Mouse (Mus musculus): ENCODE results near the gene Pdrg1.
A peak's percentile ranks its signal among the peaks of the same experiment; 100 is the strongest.

Pdrg1 gene

DNA sequence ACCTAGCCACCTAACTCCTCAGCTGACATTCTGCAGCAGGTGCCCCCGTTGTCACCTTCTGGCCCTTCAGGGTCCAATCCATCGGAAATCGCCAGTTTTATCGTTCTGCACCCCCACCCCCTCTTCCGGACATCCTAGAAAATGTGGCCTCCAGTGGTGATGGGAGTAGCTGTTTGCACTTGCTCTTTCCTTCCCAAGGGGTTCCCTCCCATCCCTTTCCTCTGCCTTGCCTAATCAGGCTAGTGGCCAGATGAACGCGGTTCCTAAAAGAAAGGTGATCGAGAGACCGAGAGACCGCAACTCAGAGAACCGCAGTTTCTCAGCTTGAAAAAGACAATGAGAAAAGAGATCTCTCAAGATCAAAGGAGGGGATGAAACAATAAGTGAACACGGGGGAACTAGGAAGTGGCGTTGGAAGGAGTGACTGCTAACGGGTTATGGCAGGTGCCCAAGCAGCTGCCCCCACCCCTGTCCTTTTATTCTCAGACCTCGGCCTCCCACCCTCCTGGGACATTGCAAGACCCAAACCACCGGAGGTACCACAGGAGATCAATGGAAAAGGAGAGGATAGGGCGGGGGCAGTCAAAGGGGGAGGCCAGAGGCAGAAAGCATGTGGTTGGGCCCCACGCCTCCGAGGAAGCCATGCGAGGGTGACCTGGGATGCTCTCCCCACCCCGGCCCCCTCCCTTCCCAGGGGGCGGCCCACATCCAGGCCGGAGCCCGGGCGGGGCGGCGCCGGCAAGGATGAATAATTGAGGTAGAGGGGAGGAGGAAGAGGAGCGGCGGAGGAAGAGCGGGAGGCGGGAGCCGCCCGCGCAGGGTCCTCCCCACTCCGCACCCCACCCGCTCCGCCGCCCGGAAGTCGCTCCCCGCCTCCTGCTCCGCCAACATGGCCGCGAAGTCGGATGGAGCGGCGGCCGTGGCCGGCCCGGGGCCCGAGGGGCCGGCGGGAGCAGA lies 16.2 kb upstream of the Pdrg1 start, which contains the start of gene Xkr7:
Gene Xkr7 (plus strand): TSS at position 727 of the 957 bp plus-strand sequence.
- no peak for DNase-seq

DNA sequence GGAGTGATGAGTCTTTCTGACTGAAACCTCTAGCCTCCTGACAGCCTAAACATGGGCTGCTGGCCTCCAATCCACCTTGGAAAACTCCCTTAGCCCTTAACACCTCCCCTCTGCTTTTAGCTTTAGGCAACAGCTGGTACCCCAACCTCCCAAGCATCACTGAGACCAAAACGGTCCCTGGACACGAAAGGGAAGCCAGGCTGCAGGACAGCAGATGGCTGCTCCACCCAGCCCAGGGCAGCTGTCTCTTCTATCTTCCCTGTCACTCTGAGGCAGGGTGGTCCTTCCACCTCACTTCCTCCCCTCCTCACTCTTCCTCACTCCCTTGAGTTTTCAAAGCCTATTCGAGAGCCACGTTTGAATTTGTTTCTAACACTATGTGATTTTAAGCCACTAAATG lies 15.2 kb upstream of the Pdrg1 start:
- DNase-seq = no peak

DNA sequence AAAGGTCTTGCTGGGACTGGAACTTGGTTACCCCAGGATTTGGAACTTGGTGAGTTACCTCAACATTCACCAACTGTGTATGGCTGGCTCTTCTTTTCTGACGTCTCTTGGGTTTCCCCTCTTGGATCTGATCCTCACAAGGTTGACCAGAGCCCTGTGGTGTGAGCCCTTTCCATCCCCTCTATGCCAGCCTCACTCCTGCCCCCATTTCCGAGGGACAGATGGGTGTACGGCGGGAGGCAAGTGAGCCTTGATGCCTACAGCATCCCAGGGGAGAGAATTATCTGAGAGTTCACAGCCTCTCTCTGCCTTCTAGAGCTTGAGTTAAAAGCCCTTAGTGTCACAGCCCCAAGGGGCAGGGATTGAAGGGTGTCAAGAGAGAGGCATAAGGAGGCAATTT lies 12.3 kb upstream of the Pdrg1 start:
- no peak for DNase-seq

DNA sequence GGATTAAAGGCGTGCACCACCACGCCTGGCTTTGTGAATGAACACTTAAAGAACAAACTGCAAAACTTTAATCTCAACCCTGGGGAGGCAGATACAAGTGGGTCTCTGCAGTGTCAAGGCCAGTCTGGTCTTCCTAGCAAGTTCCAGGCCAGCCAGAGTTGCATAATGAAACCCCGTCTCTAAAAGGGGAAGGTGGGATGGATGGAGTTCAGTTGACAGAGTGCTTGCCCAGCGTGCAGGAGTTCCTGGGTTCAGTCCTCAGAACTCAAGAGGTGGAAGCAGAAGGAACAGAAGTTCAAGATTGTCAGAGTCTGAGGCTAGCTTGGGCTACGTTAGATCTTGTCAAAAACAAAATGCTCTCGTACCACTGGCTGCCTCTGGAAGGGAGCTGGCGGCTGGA lies 10.8 kb upstream of the Pdrg1 start:
- DNase-seq = no peak

DNA sequence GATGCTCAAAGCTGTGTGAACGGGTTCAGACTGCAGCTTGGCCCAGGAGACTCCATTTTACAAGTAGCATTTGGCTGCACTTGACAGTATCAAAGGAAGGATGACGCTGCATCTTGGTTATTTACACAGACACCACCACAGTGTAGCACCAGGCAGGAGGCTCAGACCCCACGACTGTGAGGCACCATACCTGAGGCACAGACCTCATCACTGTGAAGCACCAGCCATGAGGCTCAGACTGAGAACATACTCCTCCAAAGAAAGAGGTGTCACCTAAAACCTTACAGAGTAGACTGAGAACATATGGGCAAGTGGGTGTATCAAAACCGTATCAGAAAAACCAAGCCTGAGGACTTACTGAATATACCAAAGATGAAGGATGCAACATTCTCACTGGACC lies 7.6 kb upstream of the Pdrg1 start:
- DNase-seq = no peak

DNA sequence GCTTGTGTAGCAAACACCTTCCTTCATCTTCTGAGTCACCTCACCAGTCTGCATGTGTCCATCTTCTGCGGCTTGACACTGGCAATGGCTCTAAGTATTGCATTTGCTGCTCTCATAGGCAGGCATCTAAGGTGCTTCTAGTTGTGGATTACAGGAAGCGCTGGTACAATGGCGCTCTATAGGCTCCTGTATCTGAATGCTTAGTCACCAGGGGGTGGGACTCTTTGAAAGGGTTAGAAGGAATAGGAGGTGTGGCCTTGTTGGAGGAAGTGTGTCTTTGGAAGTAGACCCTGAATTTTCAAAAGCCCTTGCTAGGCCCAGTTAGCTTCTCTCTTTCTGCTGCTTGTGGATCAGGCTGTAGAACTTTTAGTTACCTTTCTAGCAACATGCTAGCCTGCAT lies 5.9 kb upstream of the Pdrg1 start:
- no peak for DNase-seq

DNA sequence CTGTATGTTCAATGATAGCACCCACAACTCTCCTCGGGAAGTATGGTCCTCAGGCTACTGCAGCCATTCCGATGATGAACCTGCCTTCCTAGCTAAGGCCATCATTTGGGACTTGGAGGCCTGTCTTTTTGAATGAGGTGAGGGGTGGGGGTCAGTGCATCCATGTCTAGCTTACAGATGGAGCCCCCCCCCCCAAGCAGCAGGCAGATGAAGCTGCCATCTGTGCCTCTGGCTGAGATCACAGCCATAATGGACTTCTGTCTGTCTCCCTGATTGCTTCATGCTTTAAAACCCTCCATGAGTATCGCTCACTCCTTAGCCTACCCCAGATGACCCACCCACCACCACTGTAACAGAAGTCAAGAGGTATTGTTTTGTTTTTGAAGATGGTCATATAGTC lies 4.1 kb upstream of the Pdrg1 start:
- no peak for DNase-seq

DNA sequence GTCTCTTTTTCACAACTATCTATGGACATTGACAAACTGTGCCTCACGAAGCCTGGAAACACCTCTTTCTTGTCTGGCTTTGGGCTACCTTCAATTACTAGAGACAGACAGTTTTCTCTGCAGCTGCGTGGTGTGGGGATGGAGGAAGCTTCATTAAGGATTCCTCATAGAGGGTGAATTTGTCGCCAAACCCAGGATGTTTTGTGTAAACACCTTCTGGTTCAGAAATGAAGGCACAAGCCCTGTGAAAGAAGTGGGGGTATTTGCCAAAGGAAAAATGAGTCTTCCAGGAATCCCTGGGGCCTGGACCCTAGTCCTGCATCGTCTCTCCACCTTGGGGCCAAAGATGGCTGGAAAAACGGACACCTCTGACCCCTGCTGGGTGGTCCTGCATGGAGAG lies 1.6 kb upstream of the Pdrg1 start:
- no peak for DNase-seq

DNA sequence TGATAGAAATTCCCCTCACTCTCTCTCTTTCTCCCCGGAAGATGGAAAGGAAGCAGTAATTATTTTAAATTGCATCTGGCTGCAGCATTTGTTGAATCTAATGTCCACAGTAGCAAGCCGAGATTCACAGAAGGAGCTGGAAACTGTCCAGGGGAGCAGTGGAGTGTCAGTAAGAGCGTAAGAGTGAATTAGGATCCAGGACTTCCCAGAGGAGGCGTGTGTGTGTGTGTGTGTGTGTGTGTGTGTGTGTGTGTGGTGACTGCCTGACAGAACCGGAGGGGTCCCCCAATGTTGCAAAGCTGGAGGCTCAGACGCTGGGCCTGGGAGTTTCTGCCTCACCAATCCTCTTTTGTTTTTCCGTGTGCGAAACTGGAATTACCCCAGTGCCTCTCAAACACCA lies 577 bp upstream of the Pdrg1 start:
- DNase-seq = no peak

DNA sequence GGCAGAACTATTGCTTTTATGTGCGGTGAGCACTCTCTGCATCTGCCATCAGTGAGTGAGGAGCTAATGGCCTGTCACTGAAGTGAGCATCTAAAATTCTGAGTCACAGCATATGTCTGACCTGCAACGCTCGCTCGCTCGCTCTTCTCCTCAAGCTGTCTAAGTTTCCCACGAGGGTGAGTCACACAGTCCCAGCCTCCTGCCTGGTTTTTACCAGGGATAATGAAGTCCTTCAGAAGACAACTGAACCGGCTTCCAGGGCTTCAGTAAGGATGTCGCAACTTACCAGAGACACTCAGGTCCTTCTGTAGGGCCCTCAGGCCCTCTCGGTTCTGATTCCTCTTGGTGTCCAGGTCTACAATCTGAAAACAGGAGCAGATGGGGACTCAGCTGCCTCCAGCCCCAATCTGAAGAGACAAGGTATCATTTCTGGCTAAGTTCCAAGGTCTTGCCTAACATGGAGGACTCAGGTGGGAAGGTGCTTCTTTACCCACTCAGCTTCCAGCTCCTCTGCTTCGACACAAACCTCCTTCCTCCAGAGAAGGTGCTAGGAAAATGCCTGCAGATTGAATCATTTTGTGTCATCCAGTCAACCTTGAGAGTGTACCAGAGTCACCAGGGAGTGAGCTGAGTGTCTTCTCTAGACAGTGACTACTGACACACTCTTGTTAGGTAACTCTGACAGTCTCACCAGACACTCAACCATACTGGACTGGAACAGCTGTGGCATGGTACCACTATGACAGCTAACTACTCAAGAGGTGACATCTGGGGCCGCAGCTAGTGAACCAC lies 1.3 kb downstream of the Pdrg1 start:
- DNase-seq = no peak

DNA sequence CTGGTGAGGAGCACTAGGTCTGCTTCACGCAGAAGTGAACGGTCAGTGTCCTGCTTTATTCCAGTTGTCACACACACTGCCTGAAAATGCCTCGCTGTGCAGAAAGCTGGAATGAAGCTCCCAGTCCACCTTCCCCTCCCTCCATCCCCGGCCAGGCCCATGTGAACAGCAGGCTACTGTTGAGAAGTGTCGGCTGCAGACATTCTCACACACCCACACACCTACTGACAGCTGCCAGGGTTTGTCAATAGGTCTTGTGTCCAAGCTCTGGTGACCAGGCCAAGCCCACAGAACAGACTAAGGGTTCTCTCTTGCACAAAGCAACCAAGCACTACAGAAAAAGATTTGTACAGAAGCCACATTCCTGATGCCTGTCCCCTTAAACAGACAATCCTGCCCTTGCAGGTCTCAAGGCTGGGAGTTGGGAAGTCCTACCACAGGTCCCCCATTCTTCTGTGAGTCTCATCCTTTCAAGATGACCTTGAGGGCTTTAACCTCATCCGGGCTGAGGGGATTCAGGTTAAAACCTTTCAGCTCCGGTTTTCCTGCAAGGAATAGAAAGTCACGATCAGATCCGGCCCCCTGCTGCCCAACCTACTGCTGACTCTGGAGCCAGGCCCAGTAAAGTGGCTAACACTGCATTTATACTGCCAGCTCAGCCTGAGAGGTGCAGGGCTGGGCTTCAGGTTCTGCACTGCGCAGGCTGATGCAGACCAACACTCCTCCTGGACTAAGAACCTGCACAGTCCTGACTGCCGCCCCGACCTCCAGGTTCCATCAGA lies 5.8 kb downstream of the Pdrg1 start:
- no peak for DNase-seq

DNA sequence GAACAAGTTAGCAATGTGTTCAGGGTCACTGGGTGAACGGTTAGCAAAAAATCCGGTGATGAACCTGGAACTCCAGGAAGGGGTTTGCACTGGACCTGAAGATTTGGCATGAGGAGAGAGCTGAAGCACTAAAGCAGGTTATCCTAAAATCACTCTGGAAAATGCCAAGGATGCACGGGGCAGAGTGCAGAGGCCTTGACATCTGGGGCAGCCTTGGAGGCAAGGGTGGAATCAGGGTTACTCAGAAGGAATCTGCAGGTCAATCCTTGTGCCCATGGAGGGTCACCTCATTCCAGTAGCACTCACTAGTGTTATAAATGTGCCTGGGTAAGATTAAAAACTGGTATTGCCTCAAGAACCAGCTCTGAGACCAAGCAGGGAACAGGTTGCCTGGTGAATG lies 9.2 kb downstream of the Pdrg1 start:
- no peak for DNase-seq

DNA sequence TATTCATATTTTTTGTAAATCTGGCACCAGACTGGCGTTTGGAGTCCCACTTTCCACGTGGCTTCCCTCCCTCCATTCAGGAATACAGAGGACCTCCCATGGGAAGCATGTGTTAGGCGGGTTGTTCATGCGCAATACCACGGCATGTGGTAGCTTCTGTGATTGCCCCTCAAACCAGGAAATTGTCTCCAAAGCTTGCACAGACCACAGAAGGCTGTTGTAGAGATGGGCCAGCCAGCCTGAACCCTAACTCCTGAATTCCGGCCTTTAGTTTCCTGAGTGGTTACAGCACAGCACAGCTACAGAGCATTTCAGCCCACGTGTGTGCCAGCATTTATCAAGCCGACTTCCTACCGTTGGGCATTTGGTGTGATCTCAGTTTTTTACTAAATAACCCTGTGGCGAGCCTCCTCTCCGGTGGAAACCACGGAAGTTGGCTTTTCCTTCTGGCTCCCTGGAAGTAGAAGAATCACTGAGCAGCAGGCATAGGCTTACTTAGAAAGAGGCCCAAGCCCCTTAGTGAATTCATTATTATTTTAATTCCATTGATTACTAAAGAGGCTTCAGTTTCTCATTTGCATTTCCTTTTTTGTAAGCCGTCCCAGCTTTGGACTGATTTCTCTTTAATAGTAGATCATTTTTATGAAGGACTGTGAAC lies 11.4 kb downstream of the Pdrg1 start:
- no peak for DNase-seq

DNA sequence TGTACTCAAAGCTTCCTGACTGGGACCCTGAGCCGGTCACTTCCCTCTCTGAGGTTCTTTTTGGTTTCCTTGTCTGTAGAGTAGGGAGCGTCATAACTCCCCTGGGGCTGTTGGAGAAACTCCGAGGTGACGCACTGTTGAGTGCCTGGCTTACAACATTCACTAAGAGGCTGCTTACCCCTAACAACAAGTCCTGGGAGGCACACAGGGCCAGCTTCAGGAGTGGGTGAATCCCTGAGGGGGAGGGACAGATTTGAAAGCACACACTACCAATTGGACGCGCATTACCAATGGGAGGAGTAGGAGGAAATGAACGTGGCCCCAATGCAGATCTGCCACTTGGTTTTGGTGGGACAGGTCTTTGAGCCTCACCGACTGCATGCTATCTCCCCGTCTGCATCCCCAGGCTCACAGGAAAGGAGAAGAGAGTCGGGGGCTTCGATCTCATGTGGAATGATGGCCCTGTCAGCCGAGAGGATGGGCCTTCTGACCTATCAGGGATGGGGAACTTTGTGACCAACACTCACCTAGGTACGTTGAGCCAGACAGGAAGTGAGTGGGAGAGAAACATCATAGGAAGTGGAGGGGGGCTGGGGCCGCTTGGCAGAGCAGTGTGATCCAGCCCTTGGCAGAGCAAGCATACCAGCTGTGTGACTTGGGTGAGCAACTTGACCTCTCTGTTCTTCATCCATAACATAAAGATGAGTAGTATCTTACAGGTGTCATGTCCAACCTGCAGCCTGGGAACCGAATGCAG lies 12.6 kb downstream of the Pdrg1 start:
- no peak for DNase-seq

DNA sequence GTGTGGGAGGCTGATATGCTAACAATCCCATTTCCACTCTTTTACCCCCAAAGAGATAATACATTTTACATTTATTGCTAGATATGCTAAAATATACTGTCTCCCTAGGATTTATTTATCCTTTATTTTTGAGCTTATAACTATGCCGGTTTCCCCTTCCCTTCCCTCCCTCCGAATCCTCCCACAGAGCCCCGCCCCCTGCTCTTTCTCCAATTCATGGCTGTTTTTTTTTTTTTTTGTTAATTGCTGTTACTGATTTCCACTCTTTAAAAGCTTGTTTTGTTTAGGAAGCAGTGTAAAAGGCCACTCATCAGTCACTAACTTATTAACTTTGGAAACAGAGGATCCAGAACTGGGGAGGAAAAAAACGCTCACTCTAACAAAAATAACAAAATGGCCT lies 18.2 kb downstream of the Pdrg1 start:
- peak; percentile 19 to 46 for DNase-seq

DNA sequence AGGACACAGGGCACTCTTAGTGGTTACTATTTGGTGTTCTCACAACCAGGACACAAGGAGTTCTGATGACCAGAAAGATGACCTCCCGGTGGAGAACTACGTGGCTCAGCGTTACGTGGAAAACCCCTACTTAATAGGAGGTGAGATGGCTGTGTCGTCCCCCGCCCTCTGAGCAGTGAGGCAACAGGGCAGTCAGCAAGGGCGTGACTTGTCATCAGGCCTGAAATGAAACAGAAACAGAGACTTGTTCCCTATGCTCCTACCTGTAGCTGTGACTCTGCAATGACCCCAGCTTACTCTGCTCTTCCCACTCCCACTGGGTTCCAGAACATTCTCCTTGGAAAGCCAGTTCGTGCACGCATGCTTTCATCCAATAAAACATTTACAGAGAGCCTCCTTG lies 23.7 kb downstream of the Pdrg1 start:
- DNase-seq = peak in 1 of 2 experiments; percentile 20

DNA sequence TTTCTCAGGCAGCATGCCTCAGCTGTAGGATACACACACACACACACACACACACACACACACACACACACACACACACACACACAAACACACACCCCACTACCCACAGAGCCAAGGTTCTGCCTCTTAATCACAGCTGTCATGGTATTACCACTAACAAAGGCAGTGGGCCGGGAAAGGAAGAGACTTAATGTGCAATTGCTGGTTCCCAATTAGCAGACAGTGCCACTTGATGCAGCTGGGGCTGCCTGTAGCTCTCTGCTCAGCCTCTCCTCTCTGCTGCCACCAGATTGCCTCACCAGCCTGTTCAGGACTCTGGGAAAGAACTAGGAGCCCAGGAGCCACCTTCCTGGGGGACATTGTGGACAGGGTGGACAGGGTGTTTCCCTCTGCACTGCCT lies 29.6 kb downstream of the Pdrg1 start:
- DNase-seq = no peak

DNA sequence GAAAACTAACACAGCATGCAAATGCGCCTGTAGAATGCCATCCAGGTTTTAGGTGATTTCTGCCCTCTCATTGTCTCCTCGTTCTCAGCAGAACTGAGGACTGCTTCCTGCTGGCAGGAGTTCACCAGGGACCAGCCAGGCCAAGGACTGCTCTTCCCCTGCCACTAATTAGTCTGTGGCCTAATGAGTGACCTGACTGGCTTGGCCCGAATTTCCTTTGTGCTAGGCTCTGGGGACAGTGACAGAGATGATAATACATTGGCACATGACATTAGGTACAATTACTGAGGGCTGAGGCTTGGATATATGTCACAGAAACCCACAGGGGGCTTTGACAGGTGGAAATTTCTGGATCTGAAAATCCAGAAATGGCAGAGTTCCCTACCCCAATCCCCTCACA lies 38.2 kb downstream of the Pdrg1 start:
- DNase-seq = no peak

DNA sequence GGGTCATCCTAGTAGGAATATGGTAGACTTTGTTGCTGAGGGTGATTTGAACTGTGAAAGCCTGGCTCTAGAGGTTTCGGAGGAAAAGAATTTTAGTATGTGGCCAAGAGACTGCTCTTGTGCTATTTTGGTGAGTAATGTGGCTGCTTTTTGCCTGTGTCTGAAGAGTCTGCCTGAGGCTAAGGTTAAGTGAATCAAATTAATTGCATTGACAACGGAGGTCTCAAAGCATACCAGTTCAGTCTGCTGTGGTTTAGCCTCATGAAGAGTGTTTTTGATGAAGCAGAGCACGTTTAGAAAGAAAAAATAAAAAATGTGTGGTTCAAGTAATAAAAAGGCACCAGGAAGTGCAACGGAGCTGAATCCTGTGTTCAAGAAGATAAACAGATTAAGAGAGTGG lies 49.7 kb downstream of the Pdrg1 start:
- no peak for DNase-seq

DNA sequence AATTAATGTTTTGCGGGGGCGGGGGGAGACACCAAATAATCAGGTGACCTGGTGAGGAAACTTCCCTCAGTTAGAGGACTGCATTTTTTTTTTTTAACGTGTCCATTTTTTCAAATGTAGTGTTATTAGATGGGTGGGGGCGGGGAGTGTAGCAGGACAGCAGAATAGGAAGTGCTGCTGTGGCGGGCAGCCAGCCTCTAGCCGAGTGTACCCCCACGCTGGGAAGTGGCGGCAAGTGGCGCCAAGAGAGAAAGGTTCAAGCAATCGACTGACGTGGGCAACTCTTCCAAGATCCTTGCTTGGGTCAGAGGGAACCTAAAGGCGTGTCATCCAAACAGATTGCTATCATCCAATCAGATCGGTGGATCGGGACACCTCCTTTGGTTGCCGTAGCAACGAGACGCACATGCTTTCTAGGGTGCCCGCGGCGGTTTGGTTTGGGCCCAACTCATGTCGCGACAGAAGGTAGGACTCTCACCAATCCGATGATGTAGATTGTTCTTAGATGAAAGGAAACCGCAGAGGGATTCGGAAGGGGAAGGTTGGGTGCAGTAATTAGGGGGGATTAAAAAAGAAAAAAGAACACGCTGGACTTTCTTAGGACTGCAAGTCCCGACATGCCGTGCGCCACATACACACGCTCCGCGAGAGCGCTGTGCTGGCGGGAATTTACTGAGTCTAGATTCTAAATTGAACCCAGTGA lies 53.0 kb downstream of the Pdrg1 start, which contains the start of gene Ttll9:
Gene Ttll9 (plus strand): TSS at position 395 of the 703 bp plus-strand sequence.
- peak; percentile 88 to 92 for DNase-seq

Measured in kidney, postnatal 36 days (tissue).